Mouse (Mus musculus): Measurements from ENCODE around the gene Tmem9b. TPM values are rescaled to one million over a fixed set of nuclear protein-coding genes. Genes with fewer than 3 reads are reported as not detected.

The Tmem9b gene
- total RNA-seq, 2 experiments from 2014 or later: 32.3 to 33.7 TPM

DNA sequence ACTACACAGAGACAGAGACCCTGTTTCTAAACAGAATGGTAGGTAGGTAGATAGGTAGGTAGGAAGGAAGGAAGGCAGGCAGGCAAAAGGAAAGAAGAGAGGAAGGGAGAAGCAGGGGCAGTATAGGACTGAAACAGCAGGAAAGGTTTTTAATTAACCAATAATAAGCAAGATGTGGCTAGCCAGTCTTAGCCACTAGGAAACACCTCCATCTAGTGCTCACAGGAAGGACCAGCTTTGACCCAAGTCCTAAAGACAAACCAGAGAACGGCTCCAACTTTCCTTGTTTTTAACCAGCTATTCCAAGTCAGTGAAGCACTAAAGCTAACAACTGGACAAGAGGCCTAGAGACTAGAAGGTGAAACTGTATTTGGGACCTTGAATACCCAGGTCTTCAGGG, 4.9 kb downstream of the Tmem9b start:
- no peak for DNase-seq
- intact Hi-C loops (cut with DNase I): no loop called here

DNA sequence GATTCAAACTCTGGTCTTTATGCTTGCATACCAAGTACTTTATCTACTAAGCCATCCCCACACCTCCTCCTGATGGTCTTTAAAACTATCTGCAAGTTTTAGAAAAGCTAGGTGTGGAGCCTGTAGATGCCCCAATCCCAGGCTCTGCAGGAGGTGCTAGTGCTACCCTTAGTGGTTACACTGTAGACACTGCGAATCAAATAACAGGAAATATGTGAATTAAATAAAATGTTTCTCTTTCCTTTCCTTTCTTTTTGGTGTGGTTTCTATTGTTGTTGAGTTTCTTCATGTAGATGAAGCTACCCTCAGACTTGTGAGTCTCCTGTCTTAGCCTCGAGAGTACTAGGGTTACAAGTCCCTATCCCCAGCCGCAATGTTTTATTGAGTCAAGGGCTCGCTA, 11.0 kb downstream of the Tmem9b start:
- no peak for DNase-seq
- intact Hi-C loops (cut with DNase I): no loop called here

DNA sequence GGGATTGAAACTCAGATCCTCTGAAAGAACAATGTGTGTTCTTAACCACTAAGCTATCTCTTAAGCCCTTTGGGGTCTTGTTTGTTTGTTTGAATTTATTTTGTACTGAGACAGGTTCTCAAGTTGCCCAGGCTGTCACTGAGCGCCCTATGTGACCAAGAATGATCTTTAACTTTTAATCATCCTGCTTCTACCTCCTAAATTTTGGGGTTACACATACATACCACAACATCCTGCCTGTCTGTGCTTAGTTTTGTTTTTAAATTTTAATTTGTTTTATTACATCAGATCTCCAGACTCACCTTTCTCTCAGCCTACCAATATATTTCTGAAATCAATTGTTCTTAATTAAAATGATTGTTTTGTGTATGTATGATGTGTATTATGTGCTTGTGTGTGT, 11.6 kb downstream of the Tmem9b start:
- DNase-seq: no peak
- intact Hi-C loops (cut with DNase I): no loop called here

DNA sequence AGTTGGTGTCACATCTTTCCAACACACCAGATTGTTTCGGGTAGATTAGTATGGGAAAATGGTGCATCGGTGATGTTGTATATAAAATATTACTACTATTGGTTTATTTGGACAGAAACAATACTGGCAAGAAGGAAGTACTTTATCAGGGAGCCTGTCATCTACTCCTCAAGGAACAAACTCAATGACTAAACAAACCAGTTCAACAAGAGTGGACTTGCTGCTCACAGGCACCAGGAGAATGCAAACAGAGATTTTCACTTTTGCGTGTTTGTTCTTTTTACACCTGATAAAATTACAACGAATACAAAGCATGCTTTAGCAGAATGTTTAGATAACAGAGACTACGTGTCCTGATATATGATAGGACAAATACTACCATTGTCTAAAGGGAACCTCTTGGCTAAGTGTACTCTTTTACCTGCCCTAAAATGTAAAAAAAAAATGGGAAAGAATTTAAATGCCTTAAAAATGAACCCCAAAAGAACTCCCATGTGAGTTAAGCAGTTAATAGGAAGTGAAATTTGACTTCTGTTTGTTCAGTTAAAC, 12.8 kb downstream of the Tmem9b start:
- no peak for DNase-seq
- intact Hi-C loops (cut with DNase I): no loop called here

DNA sequence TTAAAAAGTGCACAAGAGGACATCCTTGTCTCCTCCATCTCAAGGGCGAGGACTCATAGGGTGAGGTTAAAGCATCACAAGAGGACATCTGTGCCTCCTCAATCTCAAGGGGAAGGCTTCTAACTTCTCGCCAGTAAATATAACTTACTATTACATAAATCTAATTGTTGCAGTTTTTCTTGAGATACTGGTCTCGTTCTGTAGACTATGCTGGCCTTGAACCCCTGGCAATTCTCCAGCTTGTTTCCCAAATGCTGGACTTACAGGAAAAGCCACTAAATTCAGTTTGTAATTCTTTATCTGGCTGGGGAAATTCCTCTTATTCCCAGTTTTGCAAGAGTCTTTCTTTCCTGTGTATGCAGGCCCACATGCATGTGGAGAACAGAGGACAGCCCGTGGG, 17.9 kb downstream of the Tmem9b start:
- intact Hi-C loops (cut with DNase I): no loop called here

DNA sequence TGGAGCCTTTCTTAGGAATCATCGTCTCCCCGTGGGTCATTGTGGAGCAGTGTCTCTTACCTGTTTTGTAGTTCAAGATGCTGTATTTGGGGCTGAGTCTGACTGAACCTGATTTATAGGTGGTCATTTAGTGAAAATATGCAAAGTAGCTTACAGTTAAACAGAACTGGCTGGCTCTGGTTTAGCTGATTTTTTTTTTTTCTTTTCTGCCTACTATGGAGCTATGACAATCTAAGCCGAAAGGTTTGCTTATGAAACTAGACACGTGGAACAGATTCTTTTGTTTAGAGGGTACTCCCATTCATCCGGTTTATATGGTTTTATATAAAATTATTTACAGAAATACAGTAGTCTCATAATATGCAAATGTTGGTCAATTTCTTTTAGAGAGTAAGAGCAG, 21.0 kb downstream of the Tmem9b start, which contains the start of gene Ascl3:
TSS of gene Ascl3 (minus strand) at position 101 of the 400 bp plus-strand sequence.
- intact Hi-C loops (cut with DNase I): no loop called here
- DNase-seq: no peak

More for the DNA sequence above, 17.9 kb downstream of the Tmem9b start:
- no peak for DNase-seq

DNA sequence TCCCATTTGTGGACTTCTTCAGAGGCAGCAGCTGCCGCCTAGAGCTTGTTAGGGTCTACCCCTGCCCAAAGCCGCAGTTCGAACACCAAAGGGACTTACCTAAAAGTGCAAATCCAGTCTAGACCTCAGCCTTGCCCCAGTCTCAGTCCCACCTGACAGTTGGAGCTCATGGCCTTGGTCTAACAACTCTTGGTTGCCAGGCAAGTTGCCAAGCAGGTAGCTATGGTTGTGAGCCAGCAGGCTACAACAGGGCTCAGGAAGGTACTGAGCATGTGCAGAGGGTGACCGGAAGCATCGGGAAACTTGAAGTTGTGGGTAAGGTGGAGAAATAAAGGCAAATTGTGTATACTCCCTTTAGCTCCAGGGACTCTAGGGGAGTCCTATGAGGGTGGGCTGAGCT, 29.0 kb downstream of the Tmem9b start, which contains the start of gene BC051019:
TSS of gene BC051019 (minus strand) at position 154 of the 400 bp plus-strand sequence.
- intact Hi-C loops (cut with DNase I): no loop called here
- DNase-seq: no peak

DNA sequence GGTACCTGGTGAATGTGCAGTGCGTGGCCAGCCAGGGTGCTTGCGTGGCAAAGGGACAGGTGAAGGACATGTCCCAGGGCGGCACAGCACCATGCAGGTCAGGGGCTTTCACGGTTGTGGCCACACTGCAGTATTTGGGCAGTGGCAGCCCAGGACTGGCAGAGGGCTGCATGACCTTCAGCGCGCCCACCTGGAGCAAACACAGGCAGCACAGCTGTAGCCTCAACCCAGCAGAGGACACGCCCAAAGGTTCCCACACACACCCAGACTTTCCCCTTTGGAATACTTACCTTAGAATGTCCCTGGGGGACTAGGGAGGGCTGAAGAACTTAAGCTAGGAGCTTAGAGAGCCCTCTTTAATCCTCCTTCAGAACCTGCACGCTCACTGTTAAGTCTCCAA, 29.6 kb downstream of the Tmem9b start:
- DNase-seq: no peak
- intact Hi-C loops (cut with DNase I): no loop called here

DNA sequence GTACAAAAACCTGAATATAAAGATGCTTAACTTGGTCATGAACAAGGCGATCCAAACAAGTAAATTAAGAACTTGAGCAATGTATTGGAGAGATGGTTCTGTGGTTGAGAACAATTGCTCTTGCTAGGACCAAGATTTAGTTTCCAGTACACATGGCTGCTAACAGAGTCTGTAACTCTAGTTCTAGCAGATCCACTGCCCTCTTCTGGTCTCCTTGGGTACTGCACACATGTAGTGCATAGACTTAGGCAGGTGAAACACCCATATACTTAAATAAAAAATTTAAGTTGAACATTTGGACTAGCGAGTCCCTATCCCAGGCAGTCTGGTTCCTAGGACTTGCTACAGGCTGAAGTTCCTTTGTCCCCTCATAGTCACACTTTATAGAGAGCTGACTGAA, 30.1 kb downstream of the Tmem9b start:
- DNase-seq: no peak
- intact Hi-C loops (cut with DNase I): no loop called here

DNA sequence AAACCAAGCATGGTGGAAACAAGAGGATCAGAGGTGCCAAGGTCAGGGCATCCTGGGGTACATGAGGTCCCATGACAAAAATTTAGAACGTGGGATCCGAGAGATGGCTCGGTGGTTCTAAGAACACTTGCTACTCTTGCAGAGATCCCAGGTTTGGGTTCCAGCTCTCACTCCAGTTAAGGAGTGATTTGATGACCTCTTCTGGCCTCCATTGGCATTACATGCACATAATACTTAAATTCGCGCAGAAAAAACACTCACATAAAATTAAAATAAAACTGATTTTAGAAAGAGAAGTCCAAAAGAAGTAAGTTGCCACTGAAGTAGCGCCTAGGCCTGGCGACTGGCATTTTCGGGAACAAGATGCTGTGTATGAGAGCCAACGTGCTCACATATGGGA, 33.4 kb downstream of the Tmem9b start:
- peak; percentile 28 to 63 for DNase-seq
- intact Hi-C loops (cut with DNase I): loop anchor here (2.0 kb wide), 1 partner anchor 190 kb away; no protein-coding TSS in a partner anchor

DNA sequence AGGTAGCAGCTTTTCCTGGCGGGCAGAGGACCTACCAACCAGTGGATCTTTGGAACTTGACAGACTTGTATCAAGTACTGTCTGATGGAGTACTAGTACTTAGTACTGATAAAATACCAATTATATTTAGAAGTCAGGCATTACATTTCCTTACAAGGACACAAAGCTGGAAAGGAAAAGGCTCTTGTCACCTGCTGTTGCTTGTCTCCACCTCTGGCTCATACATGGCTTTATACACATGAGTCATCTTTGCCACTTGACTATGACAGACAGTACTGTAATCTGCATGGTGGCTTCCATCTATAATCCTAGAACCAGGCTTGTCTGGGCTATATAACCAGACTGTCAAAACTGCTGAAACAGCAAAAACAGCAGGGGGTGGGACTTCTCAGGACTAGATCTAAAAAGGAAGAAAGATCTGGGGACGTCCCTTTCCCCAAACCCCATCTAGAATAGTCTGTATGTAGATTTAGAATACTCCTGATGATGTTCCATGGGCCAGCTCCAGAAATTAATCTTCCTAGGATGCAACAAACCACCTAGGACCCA, 39.2 kb downstream of the Tmem9b start:
- no peak for DNase-seq
- intact Hi-C loops (cut with DNase I): no loop called here

DNA sequence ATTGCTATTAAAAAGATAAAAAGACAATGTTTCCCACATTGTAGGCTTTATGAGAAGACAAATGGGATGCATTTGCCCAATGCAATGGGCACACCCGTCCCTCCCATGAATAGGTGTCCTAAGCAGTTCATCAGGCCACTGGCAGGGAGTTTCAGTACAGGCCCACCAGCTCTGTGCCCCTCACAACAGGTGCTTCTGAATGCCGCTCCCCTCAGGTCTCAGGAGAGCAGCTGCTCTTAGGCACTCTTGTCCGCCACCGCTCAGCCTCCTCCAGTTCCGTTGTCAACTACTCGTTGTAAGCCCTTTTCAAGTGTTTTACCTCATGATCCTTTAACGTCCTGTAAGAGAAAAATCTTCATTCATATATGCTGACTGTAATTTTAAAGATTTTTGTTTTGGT, 40.5 kb downstream of the Tmem9b start:
- intact Hi-C loops (cut with DNase I): no loop called here
- no peak for DNase-seq

DNA sequence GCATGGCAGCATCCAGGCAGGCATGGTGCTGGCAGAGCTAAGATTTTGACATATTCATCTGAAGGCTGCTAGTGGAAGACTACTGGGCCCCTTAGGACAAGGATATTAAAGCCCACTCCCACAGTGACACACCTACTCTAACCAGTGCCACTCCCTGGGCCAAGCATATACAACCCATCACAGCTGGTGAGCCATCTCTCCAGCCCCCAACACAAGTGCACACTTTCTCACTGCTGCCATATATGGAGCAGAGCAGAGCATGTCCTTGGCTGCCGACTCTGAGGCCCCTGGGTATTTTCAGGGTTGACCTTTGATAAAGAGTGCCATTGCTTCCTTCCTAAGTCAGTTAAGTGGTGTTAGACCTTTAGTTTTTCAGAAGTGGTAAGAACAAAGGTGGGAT, 42.6 kb downstream of the Tmem9b start:
- DNase-seq: no peak
- intact Hi-C loops (cut with DNase I): no loop called here

DNA sequence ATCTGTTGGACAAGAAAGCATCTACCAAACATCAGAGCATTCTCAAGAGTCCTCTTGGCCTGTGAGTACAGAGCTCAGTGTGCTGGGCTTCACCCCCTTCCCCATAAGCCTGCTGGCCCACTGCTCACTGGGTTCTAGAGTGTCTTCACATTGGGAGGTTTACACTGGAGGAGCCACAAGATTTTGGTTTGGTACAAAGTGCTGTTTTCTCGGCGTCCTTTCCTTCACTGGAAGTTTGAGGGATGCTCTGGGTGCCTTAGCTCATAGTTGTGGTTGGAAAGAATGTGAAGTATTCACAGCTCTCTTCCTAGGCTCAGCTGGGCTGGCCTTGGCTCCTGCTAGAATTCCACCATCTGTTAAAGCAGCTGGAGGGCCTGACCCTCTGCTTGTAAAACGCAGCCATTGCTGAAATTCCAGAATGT, 43.7 kb downstream of the Tmem9b start:
- intact Hi-C loops (cut with DNase I): loop anchor here (5.0 to 10.0 kb wide), 2 partner anchors 258 to 356 kb away; partner anchors contain the start of gene Zfp143
- peak; percentile 41 to 56 for DNase-seq

DNA sequence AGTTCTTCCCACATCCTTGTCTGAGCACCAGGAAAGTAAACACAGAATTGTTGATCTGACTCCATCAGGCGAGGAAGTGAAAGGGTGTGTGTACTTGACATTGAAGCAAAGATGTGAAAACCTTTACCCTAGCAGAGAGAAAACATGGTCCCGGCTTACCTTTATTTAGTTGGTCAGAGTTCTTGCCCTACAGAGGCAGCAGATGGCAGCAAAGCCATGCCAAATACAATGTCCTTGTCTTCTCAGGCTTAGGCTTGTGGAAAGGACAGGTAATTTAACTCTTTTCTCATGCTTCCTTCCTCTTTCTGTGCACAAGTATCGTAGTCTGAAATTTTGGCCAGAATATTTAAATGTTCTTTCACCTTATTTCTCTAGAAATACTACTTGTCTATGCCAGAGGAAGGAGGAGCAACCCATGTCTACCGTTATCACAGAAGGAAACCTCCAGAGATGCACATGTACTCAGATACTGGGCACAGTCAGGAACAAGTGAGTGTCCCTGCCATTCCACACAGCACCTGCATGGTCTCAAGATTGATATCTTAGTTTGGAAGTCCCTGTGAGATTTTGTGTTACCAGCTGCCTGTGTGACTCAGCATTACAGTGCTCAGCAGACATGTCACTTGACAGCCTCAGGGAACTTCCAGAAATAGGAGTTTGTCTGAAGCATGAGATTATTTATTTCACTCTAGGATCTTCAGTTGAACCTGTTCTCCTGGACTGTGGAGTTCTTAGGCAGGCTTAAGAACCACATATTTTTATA, 45.5 kb downstream of the Tmem9b start:
- intact Hi-C loops (cut with DNase I): loop anchor here (2.0 to 10.0 kb wide), 3 partner anchors 186 to 358 kb away; partner anchors contain the start of gene Zfp143
- peak; percentile 54 to 64 for DNase-seq

DNA sequence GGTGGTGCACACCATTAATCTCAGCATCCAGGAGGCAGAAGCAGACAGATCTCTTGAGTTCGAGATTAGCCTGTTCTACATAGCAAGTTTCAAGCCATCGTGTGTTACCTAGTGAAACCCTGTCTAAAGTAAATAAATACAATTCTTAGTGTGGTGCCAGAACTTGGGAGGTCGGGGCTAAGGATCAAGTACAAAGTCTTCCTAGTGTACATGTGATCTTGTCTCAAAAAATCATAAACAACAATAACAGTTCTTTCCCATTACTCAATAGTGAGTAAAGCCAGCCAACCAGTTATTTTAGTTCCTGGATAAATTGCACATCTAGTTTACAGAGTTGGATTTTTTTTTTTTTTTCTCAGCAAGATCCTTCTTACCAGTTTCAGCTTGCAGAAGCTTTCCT, 48.2 kb downstream of the Tmem9b start:
- no peak for DNase-seq
- intact Hi-C loops (cut with DNase I): loop anchor here (10.0 kb wide), 1 partner anchor 360 kb away; the partner anchor contains the start of gene Zfp143

DNA sequence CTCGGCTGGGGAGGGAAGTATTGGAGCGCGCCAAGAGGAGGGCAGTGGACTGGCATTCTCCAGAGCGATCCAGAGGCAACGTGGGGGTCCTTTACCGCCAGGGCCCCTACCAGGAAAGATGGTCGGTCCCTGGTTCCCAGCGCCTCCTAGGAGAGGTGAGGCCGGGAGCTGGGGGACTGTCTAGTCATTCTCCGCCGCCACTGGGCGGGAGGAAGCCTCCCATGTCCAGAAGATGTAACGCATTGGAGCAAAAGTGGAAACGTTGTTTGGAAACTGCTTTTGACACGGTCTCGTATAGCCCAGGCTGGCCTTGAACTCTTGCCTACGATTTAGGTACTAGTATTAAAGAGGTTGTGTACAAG, 48.7 kb downstream of the Tmem9b start:
- no peak for DNase-seq
- intact Hi-C loops (cut with DNase I): loop anchor here (10.0 kb wide), 1 partner anchor 361 kb away; the partner anchor contains the start of gene Zfp143

DNA sequence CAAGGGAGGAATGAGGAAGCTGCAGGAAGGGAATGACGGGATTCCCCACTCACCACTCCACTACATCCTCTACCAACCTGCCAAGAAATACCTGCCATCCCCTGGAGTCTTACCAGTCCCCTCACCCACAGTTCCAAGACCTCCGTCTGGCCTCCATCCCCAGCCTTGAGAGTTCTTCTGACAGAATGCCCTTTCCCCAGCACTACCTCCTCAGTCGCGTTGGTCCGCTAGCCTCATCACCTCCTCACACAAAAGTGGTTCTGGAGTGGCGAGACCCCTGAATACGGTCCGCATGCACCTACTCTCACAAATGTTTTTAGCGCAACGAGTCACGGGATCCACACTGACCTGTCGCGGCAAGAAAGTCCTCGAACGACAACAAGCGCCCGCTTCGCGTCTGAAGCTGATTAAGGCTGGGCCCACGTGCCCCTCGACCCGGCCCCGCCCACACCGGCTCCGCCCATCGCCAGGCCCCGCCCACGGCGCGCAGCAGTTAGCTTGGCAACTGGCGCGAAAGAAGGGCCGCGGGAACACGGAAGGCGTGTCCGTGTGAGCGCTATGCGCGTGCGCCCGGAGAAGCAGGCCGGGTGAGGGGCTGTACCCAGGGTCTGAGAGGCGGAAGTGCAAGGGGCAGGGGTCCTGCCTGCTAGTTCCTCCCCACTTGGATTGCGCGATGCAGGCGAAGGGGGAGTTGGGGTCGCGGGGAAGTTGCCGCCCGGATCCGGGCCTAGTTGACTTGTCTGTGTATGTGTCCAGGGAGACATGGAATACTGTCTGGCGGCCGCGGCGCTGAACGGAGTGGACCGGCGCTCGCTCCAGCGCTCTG, 49.3 kb downstream of the Tmem9b start, which contains the start of the genes St5 and Akip1:
TSS of gene St5 (minus strand) at position 416 of the 826 bp plus-strand sequence.
TSS of gene Akip1 (plus strand) at position 501 of the 826 bp plus-strand sequence.
- intact Hi-C loops (cut with DNase I): loop anchor here (2.0 to 10.0 kb wide), 2 partner anchors 31 to 361 kb away; partner anchors contain the start of gene Zfp143
- peak; percentile 96 to 98 for DNase-seq

DNA sequence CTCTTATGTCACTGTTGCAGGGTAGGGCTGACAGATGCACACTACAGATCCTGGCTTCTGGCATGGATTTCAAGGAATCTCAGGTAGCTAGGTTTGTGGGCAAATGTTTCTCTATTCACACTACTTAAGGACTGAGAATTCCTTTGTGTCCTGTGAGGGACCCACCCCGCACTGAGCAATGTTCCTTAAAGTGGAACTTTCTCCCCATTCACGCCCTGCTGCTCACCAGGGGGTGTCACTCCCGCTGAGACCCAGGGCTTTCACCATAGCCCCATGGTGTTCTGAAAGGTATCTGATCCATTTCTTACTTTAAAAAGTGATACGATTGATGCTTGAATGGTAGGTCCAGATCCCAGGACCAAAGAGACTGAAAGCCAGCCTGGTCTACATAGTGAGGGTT, 50.0 kb downstream of the Tmem9b start:
- intact Hi-C loops (cut with DNase I): loop anchor here (2.0 to 10.0 kb wide), 2 partner anchors 30 to 362 kb away; partner anchors contain the start of gene Zfp143
- no peak for DNase-seq

DNA sequence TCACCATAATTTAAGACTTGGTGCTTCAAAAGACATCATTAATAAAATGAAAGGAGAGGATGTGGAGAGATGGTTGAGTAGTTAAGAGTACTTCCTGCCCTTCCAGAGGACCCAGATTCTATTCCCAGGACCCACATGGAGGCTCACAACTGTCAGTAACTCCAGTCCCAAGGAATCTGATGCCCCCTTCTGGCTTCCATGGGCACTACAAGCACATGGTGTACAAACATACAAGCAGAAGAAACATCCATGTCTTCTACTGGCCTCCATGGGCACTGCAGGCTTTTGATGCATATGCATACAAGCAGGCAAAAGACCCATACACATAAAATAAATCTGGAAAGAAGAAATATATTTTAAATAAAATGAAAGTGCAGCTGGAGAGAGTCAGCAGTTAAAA, 52.5 kb downstream of the Tmem9b start:
- intact Hi-C loops (cut with DNase I): loop anchor here (10.0 kb wide), 1 partner anchor 365 kb away; the partner anchor contains the start of gene Zfp143
- DNase-seq: no peak
